Comparison of ENCODE assay signal across 10 mouse cellular contexts in the genomic region with DNA sequence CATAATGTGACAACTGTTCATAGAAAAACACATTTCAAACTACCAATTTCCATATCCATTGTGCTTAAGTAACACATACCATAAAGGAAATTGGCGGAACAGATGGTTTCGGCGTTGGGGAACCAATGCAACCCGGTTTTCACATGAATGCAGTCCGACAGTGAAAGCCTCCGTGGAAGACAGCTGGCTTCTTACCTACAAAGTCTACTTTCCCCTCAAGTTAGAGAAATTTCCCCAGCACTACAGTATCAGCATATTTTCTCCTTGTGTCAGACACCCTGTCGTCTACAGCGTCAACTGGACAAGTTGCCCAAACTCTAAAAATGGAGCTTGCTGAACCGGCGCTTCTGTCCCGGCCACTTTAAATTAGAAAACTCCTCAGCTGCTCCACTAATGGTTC.
DNase-seq lines count a peak whose midpoint lies in the region; ATAC-seq and TF ChIP-seq lines count a peak whose summit lies in the region.
"Had no signal": no experiment of that assay in that cellular context is flagged by ENCODE, and none has a peak within 500 bp of the region (broad histone marks: within the 10 kb centered on the region; RNA-seq: fewer than 3 reads in every experiment).

No protein-coding gene starts in this region.

- peak overlapping the region; percentile 18 for H3K4me3 ChIP-seq in forebrain, embryonic 12.5 days (replicated peaks)
- H3K4me3 ChIP-seq in midbrain, embryonic 10.5 days = peak overlapping the region; percentile 42
- H3K4me3 ChIP-seq in intestine, postnatal 0 days (ENCODE audit: low read depth, low read length) = no peak overlapping the region

- H3K9ac ChIP-seq in forebrain, embryonic 12.5 days = 0 out of 2 replicates have a peak overlapping the region, but pooled peaks have one; percentile 25
- no peak overlapping the region for H3K9ac ChIP-seq in intestine, postnatal 0 days (ENCODE audit: low read depth, low read length)

- H3K27me3 ChIP-seq in forebrain, embryonic 12.5 days = 0 out of 2 replicates have a peak, but pooled peaks cover 6% of the 10 kb centered on the region
- peaks cover 36% of the 10 kb centered on the region for H3K27me3 ChIP-seq in midbrain, embryonic 10.5 days (ENCODE audit: low read depth, poor library complexity, severe bottlenecking)
- no peaks in the 10 kb centered on the region for H3K27me3 ChIP-seq in intestine, postnatal 0 days (replicated peaks; ENCODE audit: control insufficient read depth, insufficient read depth, low read length)

- H3K36me3 ChIP-seq in forebrain, embryonic 12.5 days (replicated peaks) = no peaks in the 10 kb centered on the region
- H3K36me3 ChIP-seq in midbrain, embryonic 10.5 days = no peaks in the 10 kb centered on the region
- no peaks in the 10 kb centered on the region for H3K36me3 ChIP-seq in intestine, postnatal 0 days (ENCODE audit: control insufficient read depth, insufficient read depth)

- peak overlapping the region; percentile 85 for H3K27ac ChIP-seq in forebrain, embryonic 12.5 days
- peak overlapping the region; percentile 84 for H3K27ac ChIP-seq in midbrain, embryonic 10.5 days (replicated peaks)
- no peak overlapping the region for H3K27ac ChIP-seq in intestine, postnatal 0 days (ENCODE audit: low read depth, low read length)

- no peaks in the 10 kb centered on the region for H3K9me3 ChIP-seq in forebrain, embryonic 12.5 days
- no peaks in the 10 kb centered on the region for H3K9me3 ChIP-seq in midbrain, embryonic 10.5 days (replicated peaks)
- H3K9me3 ChIP-seq in intestine, postnatal 0 days (ENCODE audit: control insufficient read depth) = no peaks in the 10 kb centered on the region

- peak; percentile 52 for DNase-seq in gastrocnemius, adult 18-20 months (ENCODE audit: low spot score)
- DNase-seq in gastrocnemius, postnatal 10 days = no peak
- peak; percentile 6 for DNase-seq in R1 (ENCODE audit: low read depth, low spot score)
- DNase-seq in midbrain, embryonic 10.5 days (ENCODE audit: low spot score) = no peak
- no peak for DNase-seq in spleen, postnatal 10 days (ENCODE audit: low spot score in 2 of 2)
- DNase-seq in thymus, adult 18-20 months = no peak
- DNase-seq: kidney, adult 2 months; lung, postnatal 36 days had no signal

- peak; percentile 41; the same call in 1 of the 2 replicates for ATAC-seq in forebrain, embryonic 12.5 days (ENCODE audit: low FRiP score)
- ATAC-seq in intestine, postnatal 0 days = no peak

- 19% methylated on average over 11 of the region's 11 CpGs for WGBS in forebrain, embryonic 12.5 days
- 49% methylated on average over 11 of the region's 11 CpGs for WGBS in midbrain, embryonic 10.5 days
- 93% methylated on average over 11 of the region's 11 CpGs for WGBS in intestine, postnatal 0 days

- no peak for TF ChIP-seq CTCF in intestine, postnatal 0 days (IDR thresholded peaks at IDR 0.05; ENCODE audit: low read depth)

- peaks cover 45% of the 10 kb centered on the region for H3K4me1 ChIP-seq in forebrain, embryonic 12.5 days
- H3K4me1 ChIP-seq in midbrain, embryonic 10.5 days = peaks cover 55% of the 10 kb centered on the region
- no peaks in the 10 kb centered on the region for H3K4me1 ChIP-seq in intestine, postnatal 0 days (replicated peaks; ENCODE audit: control insufficient read depth, insufficient read depth, low read length)

- H3K4me2 ChIP-seq in forebrain, embryonic 12.5 days = peak overlapping the region; percentile 52
- H3K4me2 ChIP-seq in intestine, postnatal 0 days (replicated peaks; ENCODE audit: low read depth) = no peak overlapping the region

Comparison
In these comparisons a context has a peak if more than half of its experiments do, and no peak if none do; other contexts are left out.
1. DNase-seq: peak in gastrocnemius, adult 18-20 months (single experiment) and R1 (single experiment); none in gastrocnemius, postnatal 10 days (single experiment), midbrain, embryonic 10.5 days (single experiment), spleen, postnatal 10 days (0 of 2) and thymus, adult 18-20 months (0 of 2).